Mouse (Mus musculus) urinary bladder, postnatal 36 days (tissue): ENCODE measurements at regions not wholly inside any gene's neighbourhood (a gene's known extent, or its start where the extent isn't known, plus 50 kb on each side); places are given as distances from the start of the nearest gene placed in this dataset.

Experiments used
- DNase-seq, 2 experiments: peaks; one replicate each; pipeline ENCODE4 v3.0.0; 2022; ENCODE audit warnings: low spot score in 2 of 2, mixed read lengths in 1 of 2

- no peak for DNase-seq
These were observed 131.8 kb downstream of the Tshz3 start for GRCm38 (mm10) chr7:36829710-36830109.

GRCm38 (mm10) chr7:36830155-36830554, 132.2 kb downstream of the Tshz3 start:
- no peak for DNase-seq

GRCm38 (mm10) chr7:36848279-36848678, 150.4 kb downstream of the Tshz3 start:
- DNase-seq = no peak

- DNase-seq = no peak
These were observed 153.5 kb downstream of the Tshz3 start for GRCm38 (mm10) chr7:36851275-36851889.

- DNase-seq = no peak
These were observed 156.4 kb downstream of the Tshz3 start for GRCm38 (mm10) chr7:36854308-36854707.

- no peak for DNase-seq
These were observed 161.5 kb downstream of the Tshz3 start for GRCm38 (mm10) chr7:36859428-36859827.

- DNase-seq = no peak
These were observed 164.6 kb downstream of the Tshz3 start for GRCm38 (mm10) chr7:36862481-36862880.

- DNase-seq = no peak
These were observed 165.8 kb downstream of the Tshz3 start for GRCm38 (mm10) chr7:36863745-36864144.

- DNase-seq = no peak
These were observed 166.8 kb downstream of the Tshz3 start for GRCm38 (mm10) chr7:36864675-36865074.

GRCm38 (mm10) chr7:36866602-36867001, 168.7 kb downstream of the Tshz3 start:
- no peak for DNase-seq

- no peak for DNase-seq
These were observed 176.1 kb downstream of the Tshz3 start for GRCm38 (mm10) chr7:36874004-36874403.

- no peak for DNase-seq
These were observed 179.8 kb downstream of the Tshz3 start for GRCm38 (mm10) chr7:36877686-36878085.

- no peak for DNase-seq
These were observed 195.0 kb downstream of the Tshz3 start for GRCm38 (mm10) chr7:36892776-36893500.

- DNase-seq = no peak
These were observed 198.4 kb downstream of the Tshz3 start for GRCm38 (mm10) chr7:36896339-36896738.

- DNase-seq = no peak
These were observed 203.6 kb downstream of the Tshz3 start for GRCm38 (mm10) chr7:36901537-36901936.

GRCm38 (mm10) chr7:36913304-36913703, 215.4 kb downstream of the Tshz3 start:
- no peak for DNase-seq

GRCm38 (mm10) chr7:36914261-36914660, 216.3 kb downstream of the Tshz3 start:
- no peak for DNase-seq

GRCm38 (mm10) chr7:36915171-36915570, 217.3 kb downstream of the Tshz3 start:
- DNase-seq = no peak

GRCm38 (mm10) chr7:36917011-36917410, 219.1 kb downstream of the Tshz3 start:
- no peak for DNase-seq

GRCm38 (mm10) chr7:36919413-36919812, 221.5 kb downstream of the Tshz3 start:
- no peak for DNase-seq

- DNase-seq = no peak
These were observed 223.1 kb downstream of the Tshz3 start for GRCm38 (mm10) chr7:36921003-36921402.

- no peak for DNase-seq
These were observed 235.6 kb downstream of the Tshz3 start for GRCm38 (mm10) chr7:36933490-36933889.

GRCm38 (mm10) chr7:36934792-36935555, 237.1 kb downstream of the Tshz3 start:
- no peak for DNase-seq
